Mouse (Mus musculus) kidney, postnatal 10 days (tissue): ENCODE data around the gene Dclk2.

Experiments
- DNase-seq: peaks from one replicate; pipeline ENCODE4 v3.0.0; 2021; ENCODE audit warnings: mixed read lengths

Dclk2 gene

DNA sequence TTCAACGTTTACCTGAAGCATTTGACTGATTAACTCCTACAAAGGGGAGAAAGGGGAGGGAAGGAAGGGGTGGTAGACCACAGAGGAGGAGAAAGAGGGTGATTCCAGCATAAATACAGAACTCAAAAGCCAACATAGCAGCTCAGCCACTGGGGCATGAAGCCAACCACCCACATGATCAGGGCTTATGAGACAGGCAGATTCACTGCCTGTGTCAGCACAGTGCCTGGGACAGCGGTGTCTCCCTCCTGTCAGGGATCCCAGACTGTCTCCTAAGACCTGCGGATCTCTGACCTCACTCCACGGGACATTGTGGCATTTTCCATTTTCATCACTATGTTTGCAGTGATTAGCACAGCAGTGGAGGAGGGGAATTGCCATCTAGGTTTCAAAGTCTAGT, 127.4 kb downstream of the Dclk2 start:
- DNase-seq: peak; percentile 67

- DNase-seq: no peak
Observed at GRCm38 (mm10) chr3:86789752-86790151, 130.9 kb downstream of the Dclk2 start.

GRCm38 (mm10) chr3:86788711-86789110, 131.9 kb downstream of the Dclk2 start:
- DNase-seq: peak; percentile 86

GRCm38 (mm10) chr3:86787423-86788123, 133.1 kb downstream of the Dclk2 start:
- no peak for DNase-seq

DNA sequence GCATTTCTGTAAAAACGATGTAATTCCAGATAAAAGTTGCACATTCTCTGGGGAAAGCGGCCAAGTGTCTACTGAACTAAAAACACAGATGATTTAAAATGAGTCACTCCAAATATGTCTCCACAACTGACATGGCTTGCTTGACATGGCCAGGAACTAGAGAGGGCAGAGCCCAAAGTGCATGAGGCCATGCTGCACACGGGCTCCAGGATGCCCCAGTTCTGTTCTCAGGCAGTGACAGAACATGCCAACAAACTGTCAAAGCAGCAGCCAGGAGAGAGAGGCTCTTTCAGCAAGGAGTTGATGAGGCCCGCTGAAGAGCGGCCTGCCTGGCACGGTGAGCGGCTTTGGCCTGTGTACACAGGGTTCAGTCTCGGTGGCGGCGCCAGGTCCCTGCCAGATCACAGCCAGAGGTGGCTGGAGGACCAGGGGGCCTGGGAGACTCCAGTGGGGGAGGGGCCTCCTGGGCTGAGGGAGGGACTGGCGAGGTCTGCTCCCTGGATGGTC, 133.8 kb downstream of the Dclk2 start:
- DNase-seq: peak; percentile 55

DNA sequence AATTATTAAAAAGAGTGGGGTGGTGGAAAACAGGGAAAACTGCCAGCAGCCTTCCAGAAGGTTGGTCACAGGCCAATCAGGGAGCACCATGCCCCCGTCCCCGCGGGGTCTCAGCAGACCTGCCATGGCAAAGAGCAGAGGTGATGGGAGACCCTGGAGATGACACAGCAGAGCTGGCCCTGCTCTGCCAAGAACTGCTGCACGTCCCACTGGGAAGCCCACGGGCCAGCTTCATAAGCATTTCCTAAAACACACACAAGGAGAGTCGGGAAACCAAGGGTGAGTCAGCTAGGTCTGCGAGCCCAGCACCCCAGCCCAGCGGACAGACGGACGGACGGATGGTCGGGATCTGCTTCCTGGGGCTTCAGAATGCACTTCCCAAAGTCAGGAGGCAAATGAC, 134.4 kb downstream of the Dclk2 start:
- DNase-seq: no peak

DNA sequence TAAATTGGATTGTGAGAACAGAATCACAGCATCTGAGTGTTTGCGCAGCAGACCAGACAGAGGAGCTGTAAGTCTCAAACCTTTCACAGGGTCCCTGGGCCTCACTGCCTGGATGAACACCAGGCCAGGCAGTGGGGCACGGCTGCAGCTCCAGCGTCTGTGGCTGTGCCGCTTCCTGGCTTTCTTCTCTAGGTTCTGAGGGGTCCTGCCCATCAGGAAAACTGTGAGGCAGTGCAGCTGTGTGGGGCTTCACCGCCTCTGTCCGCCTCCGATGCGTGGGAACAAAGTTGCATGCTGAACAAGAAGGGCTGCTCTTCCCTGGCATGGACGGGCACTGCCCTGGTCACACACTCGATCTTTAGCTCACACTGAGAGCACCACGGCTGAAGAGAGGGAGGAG, 135.7 kb downstream of the Dclk2 start:
- no peak for DNase-seq

DNA sequence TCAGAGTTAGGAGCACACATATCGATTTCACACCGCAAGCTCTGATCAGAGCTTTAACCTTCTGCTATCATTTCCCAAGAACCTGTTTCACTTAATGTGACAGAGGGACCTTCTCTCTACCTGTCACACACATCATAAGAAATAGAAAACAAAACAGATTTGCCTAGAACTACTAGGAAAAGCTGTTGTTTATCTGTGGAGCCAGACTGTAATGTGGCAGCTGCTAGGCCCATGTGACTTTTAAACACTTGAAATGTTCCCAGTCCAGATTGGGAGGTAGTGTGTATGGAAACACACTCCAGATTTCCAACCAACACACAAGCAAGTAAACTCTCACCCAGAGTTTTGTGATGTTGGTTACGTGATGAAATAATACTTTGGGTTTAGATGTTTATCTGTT, 136.6 kb downstream of the Dclk2 start:
- DNase-seq: no peak

GRCm38 (mm10) chr3:86779704-86780103, 140.9 kb downstream of the Dclk2 start:
- no peak for DNase-seq

GRCm38 (mm10) chr3:86775444-86775828, 145.2 kb downstream of the Dclk2 start:
- DNase-seq: no peak

DNA sequence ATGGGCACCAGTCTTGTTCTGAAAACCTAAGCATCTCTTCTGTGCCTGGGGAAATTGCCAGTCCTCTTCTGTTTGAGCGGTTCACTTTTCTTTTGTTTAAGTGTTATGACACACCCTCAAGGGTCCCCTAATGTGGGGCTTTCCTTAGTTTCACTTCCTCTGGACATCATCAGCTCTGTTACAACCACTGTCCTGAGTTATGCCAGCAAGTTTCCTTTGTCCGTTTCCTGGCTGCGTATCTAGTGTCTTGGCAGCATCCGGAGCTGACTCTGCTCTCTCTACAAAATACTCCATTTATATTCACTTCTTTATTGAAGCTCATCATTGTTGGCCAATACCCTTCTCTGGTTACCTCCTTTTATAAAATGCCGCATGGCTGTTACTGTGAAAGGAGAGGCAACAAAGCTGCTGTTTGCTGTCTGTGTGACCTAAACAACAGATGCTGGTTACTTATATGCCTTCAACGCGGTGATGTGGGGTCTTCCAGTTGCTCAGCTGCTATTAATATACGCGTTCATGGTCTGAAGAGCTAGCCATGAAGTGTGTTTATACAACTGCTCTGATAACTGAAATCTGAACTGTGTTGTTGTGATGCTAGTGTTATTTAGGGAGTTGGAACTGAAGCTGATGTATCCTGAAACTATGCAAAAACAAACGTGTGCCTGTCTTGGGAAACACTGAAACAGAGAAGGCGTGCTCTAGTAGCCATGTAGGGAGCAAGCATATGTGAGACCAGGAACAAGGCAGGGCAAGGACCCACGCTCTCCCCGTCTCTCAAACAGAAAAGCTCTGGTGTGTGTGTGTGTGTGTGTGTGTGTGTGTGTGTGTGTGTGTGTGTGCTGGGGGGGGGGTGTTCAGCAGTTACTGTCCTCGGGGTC, 145.8 kb downstream of the Dclk2 start:
- peak; percentile 38 for DNase-seq

GRCm38 (mm10) chr3:86768969-86769368, 151.7 kb downstream of the Dclk2 start:
- no peak for DNase-seq

DNA sequence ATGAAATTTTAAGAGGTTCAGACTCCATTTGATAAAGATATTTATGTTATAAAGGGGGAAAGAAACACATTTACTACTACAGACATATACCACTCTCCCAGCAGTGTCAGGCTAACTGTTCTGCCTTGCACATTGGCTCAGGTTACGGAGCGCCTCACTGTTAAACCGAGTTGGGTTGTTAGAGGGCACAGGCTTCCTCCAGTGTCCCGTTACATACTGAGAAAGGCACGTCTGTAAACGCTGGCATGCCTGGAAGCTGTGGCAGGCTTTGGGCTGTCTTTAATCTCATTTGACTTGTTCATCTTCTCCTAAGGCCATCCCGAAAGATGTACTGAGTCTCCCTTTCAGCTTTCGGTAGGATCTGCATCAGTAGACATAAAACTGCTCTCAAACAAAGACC, 152.1 kb downstream of the Dclk2 start:
- DNase-seq: no peak

DNA sequence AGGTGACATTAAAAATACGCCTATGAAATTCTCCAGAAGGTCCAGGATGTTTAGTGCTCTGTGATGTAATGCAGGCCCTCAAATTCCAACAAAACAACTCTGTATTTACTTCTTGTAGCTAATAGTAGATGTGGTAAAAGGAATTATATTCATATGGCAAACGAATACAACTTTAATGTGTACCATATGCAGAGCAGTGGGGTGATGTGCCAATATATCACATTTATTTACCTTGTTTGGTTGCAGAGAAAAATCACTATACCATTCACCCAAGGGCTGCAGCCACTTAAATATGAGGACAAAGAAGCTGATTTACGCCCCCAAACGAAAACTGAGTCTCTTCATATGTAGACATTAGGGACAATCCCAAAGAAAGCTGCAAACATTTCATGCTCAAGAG, 158.2 kb downstream of the Dclk2 start:
- DNase-seq: no peak

DNA sequence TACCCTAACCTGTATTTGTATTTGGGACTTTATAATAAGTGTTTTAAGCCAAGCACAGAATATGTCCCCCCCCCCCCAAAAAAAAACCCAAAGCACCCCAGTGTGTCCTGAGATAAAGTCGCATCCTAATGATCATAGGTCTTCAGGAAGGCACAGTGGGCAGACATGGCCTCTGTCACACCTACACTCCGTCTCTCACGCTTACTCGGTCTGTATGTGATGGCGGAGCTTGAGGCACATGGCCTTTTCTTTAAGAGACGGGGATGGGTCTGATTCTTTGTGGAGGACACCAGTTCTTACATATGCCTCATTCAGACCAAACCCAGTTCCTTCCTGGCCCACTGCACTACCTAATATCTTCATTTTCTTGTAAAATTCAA, 158.6 kb downstream of the Dclk2 start:
- no peak for DNase-seq

GRCm38 (mm10) chr3:86761095-86762035, 159.3 kb downstream of the Dclk2 start:
- peak; percentile 88 for DNase-seq

- DNase-seq: no peak
Observed at GRCm38 (mm10) chr3:86760474-86760873, 160.2 kb downstream of the Dclk2 start.

GRCm38 (mm10) chr3:86759834-86760233, 160.8 kb downstream of the Dclk2 start:
- DNase-seq: no peak

- DNase-seq: no peak
Observed at GRCm38 (mm10) chr3:86759383-86759782, 161.3 kb downstream of the Dclk2 start.

DNA sequence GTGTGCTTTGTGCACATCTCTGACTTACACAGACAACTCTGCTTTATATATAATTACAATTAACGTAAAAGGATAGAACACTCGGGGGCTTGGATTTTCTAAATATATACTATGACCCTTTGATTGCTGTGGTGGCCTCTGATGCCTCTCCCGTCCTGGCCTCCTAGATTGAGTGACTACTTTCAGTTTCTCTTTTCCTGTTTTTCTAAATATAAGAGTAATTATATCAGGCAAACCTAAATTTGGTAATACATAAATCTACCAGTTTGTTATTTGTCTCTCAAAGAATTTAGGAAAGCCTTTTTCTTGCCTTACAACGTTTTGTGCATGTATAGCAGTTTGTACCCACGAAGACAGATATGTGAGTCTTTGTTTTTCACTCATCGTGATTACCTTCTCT, 161.9 kb downstream of the Dclk2 start:
- no peak for DNase-seq

- DNase-seq: no peak
Observed at GRCm38 (mm10) chr3:86756548-86756947, 164.1 kb downstream of the Dclk2 start.

DNA sequence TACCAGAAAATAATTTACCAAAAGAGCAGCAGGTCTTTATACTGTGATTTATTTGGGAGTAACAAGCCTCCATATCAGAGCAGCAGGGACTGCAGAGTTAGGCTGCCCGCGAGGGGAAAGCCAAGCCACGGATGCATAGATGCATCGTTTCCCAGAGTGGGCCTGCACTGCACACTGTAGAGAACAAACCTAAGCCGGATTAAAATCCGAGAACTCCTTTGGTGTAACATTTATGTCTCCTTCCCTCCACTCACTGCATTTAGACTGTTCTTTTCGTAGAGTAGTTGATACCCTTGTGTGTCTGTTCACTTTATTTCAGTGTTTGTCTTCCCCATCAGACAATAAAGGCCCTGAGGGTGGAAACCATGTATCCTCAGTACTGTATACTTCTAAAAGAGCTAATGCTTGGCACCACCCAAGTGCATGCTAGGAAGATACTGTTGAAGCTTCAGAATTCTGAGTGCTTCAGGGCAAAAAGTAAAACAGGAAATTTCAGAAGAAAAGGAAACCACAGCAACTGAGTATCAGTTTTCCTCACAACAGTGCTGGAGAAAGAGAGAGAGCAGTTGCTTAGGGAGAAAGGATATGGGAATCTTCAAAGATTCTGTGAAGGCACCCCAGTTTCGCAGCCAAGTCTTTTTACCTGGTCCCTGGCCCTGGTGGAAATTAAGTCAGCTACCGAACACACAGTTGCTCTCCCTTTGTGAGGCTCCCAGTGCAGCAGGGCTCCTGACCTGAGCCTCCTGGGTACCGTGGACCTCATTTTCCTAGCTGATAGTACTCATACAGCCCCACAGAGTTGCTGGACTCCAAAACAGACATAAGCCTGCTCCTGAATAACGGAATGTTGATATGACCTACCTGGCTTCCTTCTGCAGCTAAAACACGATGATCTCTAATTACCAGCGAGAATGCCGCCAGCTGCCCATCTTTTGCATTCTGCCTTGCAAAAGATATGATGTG, 165.8 kb downstream of the Dclk2 start:
- DNase-seq: no peak
